Mouse (Mus musculus): ENCODE measurements at regions not wholly inside any gene's neighbourhood (a gene's known extent, or its start where the extent isn't known, plus 50 kb on each side); places are given as distances from the start of the nearest gene placed in this dataset.

- TF ChIP-seq CTCF (IDR thresholded peaks at IDR 0.05) (no peak), EP300 (IDR thresholded peaks at IDR 0.05) (no peak)
Observed at GRCm38 (mm10) chr2:45389902-45390492, 272.8 kb upstream of the Zeb2 start.

Measured in lung, postnatal 0 days (tissue).